Mouse (Mus musculus): Measurements from ENCODE around the gene Gga1.

Gene Gga1

GRCm38 (mm10) chr15:78876991-78877809 is at the start of gene Gga1:
Gene Gga1 (plus strand): TSS chr15:78877190.
- DNase-seq = peak; percentile 96

GRCm38 (mm10) chr15:78828315-78828714 is 48.7 kb upstream of the Gga1 start:
- DNase-seq = peak in 1 of 2 experiments; percentile 67

- DNase-seq = no peak
Observed at GRCm38 (mm10) chr15:78829636-78830035, 47.4 kb upstream of the Gga1 start.

GRCm38 (mm10) chr15:78830742-78831719 is 46.0 kb upstream of the Gga1 start:
- peak in 1 of 2 experiments; percentile 24 for DNase-seq

GRCm38 (mm10) chr15:78831720-78832657 is 45.0 kb upstream of the Gga1 start:
- DNase-seq = peak; percentile 67 to 90

- DNase-seq = peak; percentile 88 to 96
Observed at GRCm38 (mm10) chr15:78832701-78833123, 44.3 kb upstream of the Gga1 start.

- peak in 1 of 2 experiments; percentile 49 for DNase-seq
Observed at GRCm38 (mm10) chr15:78833582-78833981, 43.4 kb upstream of the Gga1 start.

GRCm38 (mm10) chr15:78834233-78835005 is 42.6 kb upstream of the Gga1 start:
- DNase-seq = peak; percentile 71 to 91

- peak; percentile 78 to 90 for DNase-seq
Observed at GRCm38 (mm10) chr15:78835200-78836085, 41.5 kb upstream of the Gga1 start.

GRCm38 (mm10) chr15:78836086-78836621 is 40.8 kb upstream of the Gga1 start:
- peak; percentile 82 to 90 for DNase-seq

GRCm38 (mm10) chr15:78839744-78840143 is 37.2 kb upstream of the Gga1 start:
- DNase-seq = peak in 1 of 2 experiments; percentile 52

- DNase-seq = peak; percentile 54 to 79
Observed at GRCm38 (mm10) chr15:78840241-78840640, 36.7 kb upstream of the Gga1 start.

GRCm38 (mm10) chr15:78840751-78841150 is 36.2 kb upstream of the Gga1 start:
- no peak for DNase-seq

- DNase-seq = no peak
Observed at GRCm38 (mm10) chr15:78841161-78841790, 35.7 kb upstream of the Gga1 start.

- DNase-seq = peak; percentile 86 to 95
Observed at GRCm38 (mm10) chr15:78842371-78843163, 34.4 kb upstream of the Gga1 start, which contains the start of gene Cdc42ep1. Gene Cdc42ep1 (plus strand): TSS chr15:78842624.

GRCm38 (mm10) chr15:78843581-78844469 is 33.2 kb upstream of the Gga1 start:
- DNase-seq = peak; percentile 67 to 75

- DNase-seq = peak; percentile 85 to 88
Observed at GRCm38 (mm10) chr15:78844791-78845190, 32.2 kb upstream of the Gga1 start.
